Mouse (Mus musculus) CH12.LX (cell line): ENCODE data around the gene Pop4.
"Not testable (repeated sequence)": the region's sequence is repeated elsewhere in the genome, so short reads cannot be mapped to it uniquely, and the experiment has no call there.

ENCODE experiments used
- CTCF ChIP-seq, 2 experiments: IDR thresholded peaks in 1 of 2; conservative IDR thresholded peaks in 1 of 2; 2 replicates each; pipeline ENCODE4 v1.5.1; 2011 to 2012; ENCODE audit warnings: low read depth in 2 of 2, low read length in 2 of 2, improper control_type of control experiment in 1 of 2, inconsistent platforms in 1 of 2, mild to moderate bottlenecking in 1 of 2, moderate library complexity in 1 of 2
- E2F4 ChIP-seq: IDR thresholded peaks from 2 replicates; pipeline ENCODE4 v1.6.1; 2011; ENCODE audit warnings: low read depth, low read length, improper control_type of control experiment; ENCODE audit not compliant: insufficient replicate concordance
- ETS1 ChIP-seq: conservative IDR thresholded peaks from 2 replicates; pipeline ENCODE4 v1.6.1; 2012; ENCODE audit warnings: low read depth, mild to moderate bottlenecking, inconsistent platforms, low read length, improper control_type of control experiment, moderate library complexity
- MAX ChIP-seq: IDR thresholded peaks from 2 replicates; pipeline ENCODE4 v1.6.1; 2011; ENCODE audit warnings: low read length, improper control_type of control experiment
- NRF1 ChIP-seq: IDR thresholded peaks from 2 replicates; pipeline ENCODE4 v1.6.1; 2014; ENCODE audit warnings: low read depth, mild to moderate bottlenecking, inconsistent platforms, low read length, improper control_type of control experiment, moderate library complexity
- POLR2A ChIP-seq: IDR thresholded peaks from 2 replicates; pipeline ENCODE4 v1.6.1; 2011; ENCODE audit warnings: low read depth, mild to moderate bottlenecking, improper control_type of control experiment, low read length
- RAD21 ChIP-seq: IDR thresholded peaks from 2 replicates; pipeline ENCODE4 v1.6.1; 2011; ENCODE audit warnings: low read depth, mild to moderate bottlenecking, low read length, improper control_type of control experiment, moderate library complexity
- SIN3A ChIP-seq: IDR thresholded peaks from 2 replicates; pipeline ENCODE4 v1.6.1; 2012; ENCODE audit warnings: low read length, improper control_type of control experiment, inconsistent platforms
- SMC3 ChIP-seq: IDR thresholded peaks from 2 replicates; pipeline ENCODE4 v1.6.1; 2011; ENCODE audit warnings: low read depth, low read length, improper control_type of control experiment
- TCF12 ChIP-seq: IDR thresholded peaks from 2 replicates; pipeline ENCODE4 v1.6.1; 2014; ENCODE audit warnings: low read depth, mild to moderate bottlenecking, inconsistent platforms, low read length, improper control_type of control experiment
- USF2 ChIP-seq: conservative IDR thresholded peaks from 2 replicates; pipeline ENCODE4 v1.6.1; 2011; ENCODE audit warnings: low read depth, low read length, improper control_type of control experiment
- ZMIZ1 ChIP-seq: IDR thresholded peaks from 2 replicates; pipeline ENCODE4 v1.6.1; 2012; ENCODE audit warnings: low read depth, mild to moderate bottlenecking, inconsistent platforms, low read length, improper control_type of control experiment
- ZNF384 ChIP-seq: IDR thresholded peaks from 2 replicates; pipeline ENCODE4 v1.6.1; 2012; ENCODE audit warnings: low read depth, low read length, improper control_type of control experiment, inconsistent platforms

GRCm38 (mm10) chr7:38282192-38282591 is 11.0 kb upstream of the Pop4 start:
- TF ChIP-seq POLR2A; E2F4; RAD21; ZNF384; SIN3A; CTCF (conservative IDR thresholded peaks at IDR 0.05 in 1 of 2, IDR thresholded peaks at IDR 0.05 in 1 of 2; ENCODE audit: low read depth in 2 of 2, low read length in 2 of 2); NRF1; ETS1; ZMIZ1; USF2; TCF12; MAX; SMC3: not testable (repeated sequence)
